39 mouse cellular contexts compared by ENCODE assay signal in genomic region chr7:14010686-14011085, GRCm38 (mm10). TPM values are rescaled to one million over a fixed set of nuclear protein-coding genes. Genes with fewer than 3 reads are reported as not detected.
"Had no signal": no experiment of that assay in that cellular context is flagged by ENCODE, and none has a peak within 500 bp of the region (broad histone marks: within the 10 kb centered on the region; RNA-seq: fewer than 3 reads in every experiment).

No protein-coding gene starts in this region.

RNA-seq across cellular contexts. Expression of gene Sult2a4, which starts 21.3 kb away (rescaled TPM):
- total RNA-seq: left cerebral cortex, postnatal 10 days; left cerebral cortex, postnatal 14 days; left cerebral cortex, postnatal 25 days; left cerebral cortex, postnatal 36 days; left cerebral cortex, postnatal 4 days; liver, adult 2 months; megakaryocyte progenitor cell, adult 5-6 weeks; megakaryocyte, adult 5-6 weeks; megakaryocyte-erythroid progenitor cell, adult 5-6 weeks; midbrain, postnatal 0 days; monocyte, adult 5-6 weeks had no signal
- polyA plus RNA-seq: limb, embryonic 10.5 days; limb, embryonic 11.5 days; limb, embryonic 12.5 days; limb, embryonic 13.5 days; limb, embryonic 14.5 days; limb, embryonic 15.5 days; liver, embryonic 11.5 days; liver, embryonic 12.5 days; liver, embryonic 13.5 days; liver, embryonic 14.5 days; liver, embryonic 15.5 days; liver, embryonic 16.5 days; lung, adult 2 months; lung, embryonic 14.5 days; lung, embryonic 15.5 days; lung, embryonic 16.5 days; lung, postnatal 0 days; macrophage; midbrain, embryonic 10.5 days; midbrain, embryonic 11.5 days; midbrain, embryonic 12.5 days; midbrain, embryonic 13.5 days; midbrain, embryonic 14.5 days; midbrain, embryonic 15.5 days; midbrain, embryonic 16.5 days; midbrain, postnatal 0 days; myocyte; neural tube, embryonic 11.5 days; neural tube, embryonic 12.5 days had no signal
